20 mouse cellular contexts compared by ENCODE assay signal in the genomic region with DNA sequence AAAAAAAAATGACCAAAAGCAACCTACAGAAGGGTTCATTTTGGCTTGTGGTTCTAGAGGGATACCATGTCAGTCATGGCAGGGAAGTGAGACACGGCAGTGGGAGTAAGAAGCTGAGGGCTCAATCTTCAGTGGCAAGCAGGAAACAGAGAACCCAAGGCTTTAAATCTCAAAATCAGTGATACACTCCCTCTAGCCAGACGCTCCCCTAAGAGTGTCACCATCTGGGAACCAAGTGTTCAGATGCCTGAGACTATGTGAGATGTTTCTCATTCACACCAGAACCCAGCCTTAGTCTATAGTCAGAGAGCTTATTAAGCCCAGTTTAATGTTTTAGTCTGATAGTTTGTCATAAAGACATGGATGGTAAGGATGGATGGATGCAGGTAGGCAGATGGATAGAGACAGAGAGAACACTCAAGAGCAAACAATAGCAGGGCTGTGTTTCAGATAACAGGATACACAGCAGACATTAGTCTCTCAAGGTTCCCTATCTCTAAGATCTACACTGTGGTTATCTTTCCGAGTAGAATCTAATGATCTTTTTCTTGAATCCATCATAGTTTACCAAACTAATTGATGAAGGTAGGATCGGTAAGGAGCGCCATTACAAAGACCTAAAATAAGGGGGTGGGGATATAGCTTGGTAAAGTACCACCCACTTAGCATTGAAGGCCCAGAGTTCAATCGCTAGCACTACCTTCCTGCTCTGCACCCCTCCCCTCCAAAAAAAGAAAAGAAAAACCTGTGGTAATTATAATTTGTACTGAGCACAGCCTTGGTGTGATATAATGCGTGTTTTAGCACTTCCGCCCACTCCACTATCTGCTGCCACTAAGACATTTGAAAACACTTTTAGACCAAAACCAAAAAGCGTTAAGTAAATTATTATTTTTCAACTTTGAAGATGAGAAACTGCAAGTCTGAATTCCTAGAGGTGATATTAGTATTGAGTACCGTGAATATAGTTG. TPM values are rescaled to one million over a fixed set of nuclear protein-coding genes. Genes with fewer than 3 reads are reported as not detected.
A peak's percentile ranks its signal among the peaks of the same experiment; 100 is the strongest.
DNase-seq lines count a peak whose midpoint lies in the region; ATAC-seq and TF ChIP-seq lines count a peak whose summit lies in the region.
"Had no signal": no experiment of that assay in that cellular context is flagged by ENCODE, and none has a peak within 500 bp of the region (broad histone marks: within the 10 kb centered on the region; RNA-seq: fewer than 3 reads in every experiment).

No protein-coding gene starts in this region.

- no peaks in the 10 kb centered on the region for H3K36me3 ChIP-seq in kidney, postnatal 0 days (ENCODE audit: insufficient read depth, low read length)
- H3K36me3 ChIP-seq: forebrain, embryonic 10.5 days; hindbrain, embryonic 12.5 days; hindbrain, embryonic 15.5 days; intestine, embryonic 15.5 days had no signal

- H3K27me3 ChIP-seq in kidney, postnatal 0 days (ENCODE audit: insufficient read depth, low read length), result no peaks in the 10 kb centered on the region
- H3K27me3 ChIP-seq: forebrain, embryonic 13.5 days; hindbrain, embryonic 12.5 days; hindbrain, embryonic 15.5 days; intestine, embryonic 15.5 days had no signal

- DNase-seq in kidney, postnatal 0 days (ENCODE audit: low spot score), result no peak
- no peak for DNase-seq in kidney, postnatal 36 days
- DNase-seq in right cerebral cortex, adult 18-20 months, result peak; percentile 50
- DNase-seq in right cerebral cortex, postnatal 10 days (ENCODE audit: low spot score in 2 of 2), result no peak
- peak; percentile 63 for DNase-seq in brain, adult 2 months (ENCODE audit: low read depth, low spot score)
- no peak for DNase-seq in urinary bladder, postnatal 10 days (ENCODE audit: low spot score)
- DNase-seq: adrenal gland, adult 8-10 months; adrenal gland, postnatal 25 days; cerebellum, adult 18-20 months; cerebellum, adult 9-10 months; cerebellum, postnatal 14 days; gastrocnemius, postnatal 25 days had no signal

- no peaks in the 10 kb centered on the region for H3K9me3 ChIP-seq in kidney, postnatal 0 days (replicated peaks; ENCODE audit: low read length)
- H3K9me3 ChIP-seq: forebrain, embryonic 10.5 days; forebrain, embryonic 13.5 days; hindbrain, embryonic 12.5 days; hindbrain, embryonic 15.5 days; intestine, embryonic 15.5 days had no signal

- no peak for TF ChIP-seq CTCF in kidney, postnatal 0 days (IDR thresholded peaks at IDR 0.05; ENCODE audit: low read depth)

- ATAC-seq in kidney, postnatal 0 days (replicated peaks; ENCODE audit: low FRiP score, low read depth), result no peak
- ATAC-seq: forebrain, embryonic 13.5 days; forebrain, embryonic 16.5 days; intestine, embryonic 15.5 days had no signal

- H3K4me3 ChIP-seq in kidney, postnatal 0 days (replicated peaks; ENCODE audit: low read depth, low read length), result no peak overlapping the region
- H3K4me3 ChIP-seq: forebrain, embryonic 10.5 days; forebrain, embryonic 13.5 days; hindbrain, embryonic 12.5 days; hindbrain, embryonic 15.5 days; intestine, embryonic 15.5 days had no signal

- no peaks in the 10 kb centered on the region for H3K4me1 ChIP-seq in kidney, postnatal 0 days (replicated peaks; ENCODE audit: insufficient read depth, low read length)
- H3K4me1 ChIP-seq: hindbrain, embryonic 12.5 days; hindbrain, embryonic 15.5 days; intestine, embryonic 15.5 days had no signal

- WGBS in kidney, postnatal 0 days, result 89% methylated on average over 10 of the region's 10 CpGs

- H3K4me2 ChIP-seq in kidney, postnatal 0 days (ENCODE audit: low read length), result no peak overlapping the region
- H3K4me2 ChIP-seq: forebrain, embryonic 13.5 days; heart, embryonic 11.5 days; hindbrain, embryonic 12.5 days; hindbrain, embryonic 15.5 days; intestine, embryonic 15.5 days had no signal

- H3K9ac ChIP-seq in kidney, postnatal 0 days (ENCODE audit: low read depth, low read length), result no peak overlapping the region
- H3K9ac ChIP-seq: forebrain, embryonic 13.5 days; hindbrain, embryonic 12.5 days; hindbrain, embryonic 15.5 days; intestine, embryonic 15.5 days had no signal

- H3K27ac ChIP-seq in kidney, postnatal 0 days, result 0 out of 2 replicates have a peak overlapping the region, but pooled peaks have one; percentile 13
- H3K27ac ChIP-seq: forebrain, embryonic 10.5 days; forebrain, embryonic 13.5 days; hindbrain, embryonic 12.5 days; hindbrain, embryonic 15.5 days; intestine, embryonic 15.5 days had no signal

RNA-seq across cellular contexts. Expression of gene Shld1, which starts 47.2 kb away (rescaled TPM):
- 14.1 and 17.7 TPM in 2 replicates for polyA plus RNA-seq in kidney, postnatal 0 days (2015; fragmentation: Nextera tagmentation; extraction: Ambion mirVana)

RNA-seq across cellular contexts. Expression of gene Chgb, which starts 47.2 kb away (rescaled TPM):
- polyA plus RNA-seq in kidney, postnatal 0 days (2015; fragmentation: Nextera tagmentation; extraction: Ambion mirVana), result 0.17 and 0.49 TPM in 2 replicates
- polyA plus RNA-seq: gonadal fat pad, adult 2 months had no signal

Comparison
In these comparisons a context has a peak if more than half of its experiments do, and no peak if none do; other contexts are left out.
1. DNase-seq: peak in right cerebral cortex, adult 18-20 months (single experiment) and brain, adult 2 months (single experiment); none in kidney, postnatal 0 days (single experiment), kidney, postnatal 36 days (0 of 2), right cerebral cortex, postnatal 10 days (0 of 2) and urinary bladder, postnatal 10 days (single experiment).